Mouse (Mus musculus) erythroblast, embryonic 14.5 days (primary cell): ENCODE data around the gene Dnaja3.

ENCODE experiments used
- GATA1 ChIP-seq: IDR thresholded peaks from 2 replicates; pipeline ENCODE4 v1.6.1; 2012; ENCODE audit warnings: low read length, inconsistent platforms, mixed read lengths
- TAL1 ChIP-seq: IDR thresholded peaks from 3 replicates; pipeline ENCODE4 v1.6.1; 2012; ENCODE audit warnings: low read length, inconsistent platforms, mixed read lengths

DNA sequence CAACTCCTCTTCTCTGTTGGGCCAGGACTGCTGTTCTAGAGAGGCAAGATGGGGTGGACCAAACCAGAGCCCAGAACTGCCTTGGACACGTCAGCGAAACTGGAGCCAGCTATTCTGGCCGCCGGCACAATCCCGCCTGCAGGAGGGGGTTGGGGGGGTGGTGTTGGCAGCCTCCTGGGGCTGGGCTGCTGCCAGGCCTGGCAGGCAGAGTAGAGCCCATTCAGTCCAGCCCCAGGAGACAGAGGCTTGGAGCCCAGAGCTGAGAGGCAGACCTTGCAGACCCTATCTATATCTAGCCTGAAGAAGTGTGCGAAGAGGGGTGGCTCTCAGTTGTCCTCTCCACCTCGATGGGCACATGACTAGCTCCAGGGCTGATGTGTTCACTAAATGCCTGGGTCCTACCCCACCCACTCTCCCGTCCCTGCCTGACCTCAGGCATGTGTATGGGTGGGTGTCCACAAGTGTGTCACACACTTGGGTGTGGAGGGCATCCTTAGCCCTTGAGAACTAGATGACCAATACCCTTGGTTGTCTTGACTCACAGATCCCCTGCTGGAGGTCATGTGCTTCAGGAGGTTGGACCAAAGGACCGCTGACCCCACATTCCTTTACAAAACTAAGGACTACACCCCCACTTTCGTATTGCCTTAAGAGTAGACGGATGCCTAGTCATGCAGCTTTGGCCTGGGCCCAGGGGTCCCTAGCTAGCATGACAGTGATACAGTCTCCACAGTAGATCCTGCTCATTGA is 4.1 kb downstream of the Dnaja3 start:
- no peak for TF ChIP-seq GATA1
- no peak for TF ChIP-seq TAL1
